Comparison of ENCODE assay signal across 9 mouse cellular contexts in the genomic region with DNA sequence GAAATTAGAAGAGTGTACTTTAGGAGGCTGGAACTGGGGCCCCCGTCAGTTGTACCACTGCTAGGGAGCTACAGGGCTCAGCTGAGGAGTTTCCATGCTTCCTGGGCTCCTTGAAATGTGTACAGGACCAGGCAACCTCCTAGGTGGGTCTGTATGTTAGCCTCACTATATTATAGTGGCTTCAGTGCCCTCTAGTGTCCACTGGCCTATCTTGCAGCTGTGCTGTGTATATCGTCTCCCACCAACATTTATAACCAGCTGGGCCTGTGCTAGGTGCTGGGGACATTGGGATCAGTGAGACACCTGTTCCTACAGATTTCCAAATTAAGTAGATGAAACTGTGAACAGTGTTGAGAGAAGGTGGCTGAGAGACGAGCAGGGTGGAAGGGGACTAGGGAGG. TPM values are rescaled to one million over a fixed set of nuclear protein-coding genes. Genes with fewer than 3 reads are reported as not detected.
DNase-seq lines count a peak whose midpoint lies in the region.
"Had no signal": no experiment of that assay in that cellular context is flagged by ENCODE, and none has a peak within 500 bp of the region (broad histone marks: within the 10 kb centered on the region; RNA-seq: fewer than 3 reads in every experiment).

No protein-coding gene starts in this region.

- H3K36me3 ChIP-seq in midbrain, embryonic 10.5 days = no peaks in the 10 kb centered on the region
- H3K36me3 ChIP-seq: embryonic facial prominence, embryonic 15.5 days had no signal

- H3K4me1 ChIP-seq in midbrain, embryonic 10.5 days = peaks cover 32% of the 10 kb centered on the region

- no peaks in the 10 kb centered on the region for H3K9me3 ChIP-seq in midbrain, embryonic 10.5 days (replicated peaks)
- H3K9me3 ChIP-seq: embryonic facial prominence, embryonic 15.5 days had no signal

- H3K27me3 ChIP-seq in midbrain, embryonic 10.5 days (ENCODE audit: low read depth, poor library complexity, severe bottlenecking) = peaks cover 98% of the 10 kb centered on the region

- peak; percentile 56 for DNase-seq in left cerebral cortex, postnatal 14 days (ENCODE audit: low spot score in 2 of 2)
- no peak for DNase-seq in left cerebral cortex, adult 8-10 months (ENCODE audit: low spot score in 2 of 2)
- peak; percentile 31 for DNase-seq in MEL-GATA-1-ER (ENCODE audit: extremely low read depth, low read depth)
- peak; percentile 68 to 79 for DNase-seq in cerebellum, postnatal 14 days
- DNase-seq in heart, postnatal 14 days = peak; percentile 30 to 71
- peak; percentile 64 to 77 for DNase-seq in kidney, postnatal 4 days
- peak; percentile 37 for DNase-seq in midbrain, embryonic 10.5 days (ENCODE audit: low spot score)
- peak; percentile 3 for DNase-seq in yolk sac, embryonic 10.5 days (ENCODE audit: low spot score)

- WGBS in midbrain, embryonic 10.5 days = 30% methylated on average over 3 of the region's 3 CpGs

- intact Hi-C loops in left cerebral cortex, postnatal 14 days (cut with DNase I) = no loop called here
- intact Hi-C loops in heart, postnatal 14 days (cut with DNase I) = loop anchor here (2.0 to 5.0 kb wide), 3 partner anchors 30 to 158 kb away; partner anchors contain the start of genes Iqsec2, Ribc1 and Smc1a

- H3K4me3 ChIP-seq in midbrain, embryonic 10.5 days = no peak overlapping the region
- H3K4me3 ChIP-seq: embryonic facial prominence, embryonic 15.5 days had no signal

- no peak overlapping the region for H3K27ac ChIP-seq in midbrain, embryonic 10.5 days (replicated peaks)
- H3K27ac ChIP-seq: embryonic facial prominence, embryonic 15.5 days had no signal

RNA-seq across cellular contexts. Expression of gene Iqsec2, which starts 31.2 kb away (rescaled TPM):
- total RNA-seq in left cerebral cortex, postnatal 14 days (2021) = 100 to 1,000 TPM; 147 to 149 TPM
- total RNA-seq in left cerebral cortex, adult 8-10 months (2022) = 100 to 1,000 TPM; 134 to 144 (median 138) TPM
- total RNA-seq in heart, postnatal 14 days (2021) = 10 to 100 TPM; 61.7 to 73.2 TPM
- polyA plus RNA-seq in midbrain, embryonic 10.5 days (2016; fragmentation: Nextera tagmentation; extraction: Ambion mirVana) = 1.00 and 1.4 TPM in 2 replicates

RNA-seq across cellular contexts. Expression of gene Kdm5c, which starts 57.5 kb away (rescaled TPM):
- total RNA-seq in left cerebral cortex, postnatal 14 days (2021) = 10 to 100 TPM; 59.4 to 69.8 TPM
- 10 to 100 TPM; 42.0 to 54.4 (median 46.4) TPM for total RNA-seq in left cerebral cortex, adult 8-10 months (2022)
- total RNA-seq in heart, postnatal 14 days (2021) = 10 to 100 TPM; 41.4 to 61.8 TPM
- 64.1 and 74.5 TPM in 2 replicates for polyA plus RNA-seq in midbrain, embryonic 10.5 days (2016; fragmentation: Nextera tagmentation; extraction: Ambion mirVana)

Comparison
In these comparisons a context has a peak if more than half of its experiments do, and no peak if none do; other contexts are left out.
1. DNase-seq: peak in left cerebral cortex, postnatal 14 days (2 of 2), MEL-GATA-1-ER (single experiment), cerebellum, postnatal 14 days (2 of 2), heart, postnatal 14 days (2 of 2), kidney, postnatal 4 days (2 of 2), midbrain, embryonic 10.5 days (single experiment) and yolk sac, embryonic 10.5 days (single experiment); none in left cerebral cortex, adult 8-10 months (0 of 2).